Mouse (Mus musculus) regulatory T cell (primary cell): ENCODE measurements around the gene Lman2l.

Experiments
- in situ Hi-C: fragments of 300-600 bp; cut with MboI, MseI; formaldehyde crosslinking; loops from one replicate; pipeline ENCODE4 v1.15.1; 2025; ENCODE audit warnings: high pct_unique_total_duplicates

Gene Lman2l

DNA sequence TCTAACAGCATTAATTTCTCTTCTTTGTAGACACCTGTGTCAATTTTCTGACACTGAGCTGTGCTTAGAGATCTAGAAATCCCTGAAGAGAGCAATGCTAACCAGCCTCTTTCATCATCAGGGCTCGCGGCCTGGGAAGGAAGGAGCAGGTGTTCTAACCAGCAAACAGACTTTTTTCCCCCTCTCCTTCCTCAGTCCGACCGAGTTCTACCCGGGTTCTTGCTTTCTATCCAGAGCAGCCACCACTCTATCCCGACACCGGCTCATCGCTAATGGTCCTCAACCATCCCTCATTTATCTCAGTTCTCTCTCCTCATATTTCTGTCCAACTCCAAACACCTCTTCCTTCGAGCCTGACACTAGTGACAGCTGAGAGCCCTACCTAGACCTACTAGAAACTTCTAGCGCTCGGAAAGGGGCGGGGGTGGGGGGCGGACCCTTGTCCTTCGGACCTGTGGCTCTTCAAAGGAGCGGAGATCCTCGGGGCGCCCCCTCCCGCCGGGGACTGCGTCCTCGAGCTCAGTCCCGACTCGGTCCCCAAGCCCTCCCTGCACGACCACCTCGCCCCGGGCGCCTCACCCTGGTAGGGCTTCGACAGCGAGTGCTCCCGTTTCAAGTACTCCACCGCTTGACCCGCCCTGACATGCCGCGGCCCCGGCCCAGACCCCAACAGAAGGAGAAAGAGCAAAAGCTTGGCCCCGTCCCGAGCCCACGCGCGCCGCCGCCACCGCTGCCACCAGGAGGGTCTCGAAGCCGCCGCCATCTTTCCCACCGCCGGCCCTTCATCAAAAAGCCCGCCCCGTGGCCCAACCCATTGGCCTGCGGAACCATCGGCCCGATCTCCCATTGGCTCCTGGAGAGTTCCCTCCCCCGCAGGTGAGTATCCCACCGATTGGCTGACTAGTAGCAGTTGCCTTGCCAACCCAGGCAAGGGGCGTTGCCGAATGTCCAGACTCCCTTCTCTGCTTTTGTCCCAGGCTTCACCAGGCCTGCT lies at the start of gene Lman2l:
TSS of gene Lman2l (minus strand) at position 801 of the 994 bp plus-strand sequence.
- in situ Hi-C loops, result loop anchor here (10.0 kb wide), 1 partner anchor 550 kb away; no protein-coding TSS in a partner anchor

DNA sequence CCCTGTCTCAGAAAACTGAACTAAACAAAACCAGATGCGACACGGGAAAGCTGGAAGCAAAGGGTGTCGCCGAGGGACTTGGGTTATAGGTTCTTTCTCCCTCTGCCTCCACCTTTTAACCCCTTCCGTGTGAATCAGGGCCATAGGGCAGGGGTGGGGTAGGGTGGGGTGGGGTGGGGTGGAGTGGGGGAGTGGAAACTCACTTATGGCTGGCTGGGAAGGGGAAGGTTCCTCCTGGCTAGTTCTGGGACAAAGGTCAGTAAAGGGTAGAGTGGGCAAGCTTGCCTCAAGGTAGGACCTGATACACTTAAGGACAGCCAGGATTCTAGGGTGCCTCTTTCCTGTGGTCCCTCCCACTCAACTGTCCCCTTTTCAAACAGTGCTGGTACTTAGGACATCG lies 48.2 kb upstream of the Lman2l start:
- in situ Hi-C loops, result no loop called here

DNA sequence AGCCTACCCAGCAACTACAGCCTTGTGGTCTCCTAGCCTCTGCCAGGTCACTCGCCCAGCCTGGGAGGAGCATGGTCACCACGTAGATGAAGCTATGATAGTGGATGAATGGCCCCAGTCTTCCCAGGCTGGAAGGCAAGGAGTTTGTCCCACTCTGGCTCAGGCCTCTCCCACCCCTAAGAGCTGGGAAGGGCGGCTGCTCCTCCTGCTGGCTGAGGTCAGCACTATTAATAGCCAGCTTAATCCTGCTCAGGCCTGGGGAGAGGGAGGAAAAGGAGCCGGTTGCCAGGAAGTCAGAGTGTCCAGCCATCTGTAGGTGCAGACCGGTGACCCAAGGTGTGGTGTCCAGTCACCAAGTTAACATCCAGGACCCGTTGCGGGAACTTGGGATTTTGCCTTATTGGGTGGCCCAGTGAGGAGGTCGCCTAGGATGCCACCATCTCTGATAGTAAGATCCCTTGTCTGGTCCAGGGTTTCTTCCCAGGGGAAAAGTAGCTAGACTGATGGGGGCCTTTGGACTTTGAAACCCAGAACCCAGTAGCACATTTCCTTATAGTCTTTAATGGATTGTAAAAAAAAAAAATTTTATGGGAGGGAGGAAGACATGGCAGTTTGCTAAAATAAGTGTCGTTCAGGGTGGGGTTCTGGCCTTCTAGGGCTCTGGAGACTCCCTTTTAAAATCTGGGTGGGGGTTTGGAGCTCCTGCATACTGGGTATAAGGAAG lies 47.5 kb upstream of the Lman2l start:
- in situ Hi-C loops, result no loop called here

DNA sequence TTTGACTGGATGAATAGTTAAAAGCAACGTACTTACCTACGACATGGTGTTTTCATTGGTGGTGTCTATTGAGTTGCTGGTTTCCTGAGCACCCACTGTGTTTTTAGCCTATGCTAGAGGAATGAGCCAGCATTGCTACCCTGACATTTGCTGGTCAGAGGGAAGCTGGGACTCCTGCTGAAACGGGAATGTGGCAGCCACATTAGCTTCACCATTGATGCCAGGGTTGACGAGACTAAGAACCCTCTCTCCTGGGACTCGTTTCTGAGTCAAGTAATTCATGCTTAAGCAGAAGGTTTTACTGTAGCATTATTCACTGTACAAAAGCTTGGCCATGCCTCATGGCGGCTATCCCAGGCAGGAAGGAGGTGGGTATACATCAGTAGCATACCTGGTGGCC lies 44.6 kb upstream of the Lman2l start:
- in situ Hi-C loops, result no loop called here

DNA sequence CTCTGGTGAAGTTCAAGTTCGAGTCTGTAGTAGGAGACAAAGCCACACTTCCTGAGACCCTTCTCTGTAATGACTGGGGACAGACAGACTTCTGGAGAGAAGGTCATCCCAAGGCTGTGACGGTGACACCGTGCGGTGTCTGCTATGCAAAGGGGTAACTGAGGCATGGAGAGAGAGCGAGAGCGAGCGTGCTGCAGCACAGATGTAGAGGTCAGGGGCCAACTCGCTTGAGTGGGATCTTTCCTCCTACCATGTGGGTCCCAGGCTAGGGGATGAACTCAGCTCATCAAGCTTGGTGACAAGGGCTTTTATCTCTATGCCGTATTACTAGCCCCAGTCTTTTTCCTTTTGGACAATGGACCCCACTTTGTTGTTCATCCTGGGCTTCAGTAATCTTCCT lies 42.0 kb upstream of the Lman2l start:
- in situ Hi-C loops, result no loop called here

- in situ Hi-C loops, result no loop called here
Measured at GRCm38 (mm10) chr1:36485080-36485479, 40.0 kb upstream of the Lman2l start.

GRCm38 (mm10) chr1:36483825-36484224 lies 38.8 kb upstream of the Lman2l start:
- in situ Hi-C loops, result no loop called here

DNA sequence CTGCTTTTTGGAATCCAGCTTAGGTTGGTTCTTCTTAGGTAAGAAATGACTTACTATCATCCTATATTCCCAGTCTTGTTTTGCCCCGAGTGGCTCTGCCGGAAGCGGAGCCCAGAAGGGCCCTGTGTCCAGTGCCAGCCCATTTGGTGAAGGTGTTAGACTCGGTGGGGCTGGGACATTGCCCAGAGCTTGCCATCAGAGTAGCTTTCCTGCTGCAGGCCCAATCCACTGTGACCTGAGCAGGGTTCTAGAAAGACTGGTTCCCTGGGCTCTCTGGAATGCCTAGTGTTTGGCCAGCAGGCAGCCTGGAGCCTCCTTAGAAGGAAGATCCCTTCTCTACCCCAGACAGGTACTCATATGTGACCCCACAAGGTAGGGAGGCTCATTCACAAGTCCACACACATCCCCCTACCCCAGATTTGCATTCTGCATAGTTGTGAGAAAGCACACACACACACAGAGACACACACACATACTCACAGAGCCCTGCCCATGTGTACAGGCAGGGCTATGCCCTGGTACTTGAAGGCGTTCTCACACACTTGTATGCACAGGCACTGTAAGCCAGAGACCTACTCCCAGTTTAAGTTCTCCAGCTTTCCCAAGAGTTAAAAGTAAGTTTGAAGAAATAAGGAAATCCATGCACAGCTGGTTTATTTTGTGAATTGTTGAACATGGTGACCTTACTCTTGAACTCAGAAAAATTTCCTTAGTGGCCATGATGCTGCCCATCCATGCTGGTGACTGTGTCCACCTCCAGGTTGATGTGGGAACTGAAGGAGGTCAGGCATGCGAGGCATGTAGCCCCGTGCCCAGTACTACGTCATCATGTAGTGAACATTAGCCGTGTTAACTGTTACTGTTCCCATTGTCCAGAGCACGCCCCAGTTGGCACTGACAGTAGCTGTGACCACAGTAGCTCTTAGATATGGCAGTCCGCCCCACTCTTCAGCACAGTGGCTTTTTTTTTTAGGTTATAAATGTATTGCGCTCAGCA lies 35.1 kb upstream of the Lman2l start:
- in situ Hi-C loops, result loop anchor here (10.0 kb wide), 1 partner anchor 115 kb away; the partner anchor contains the start of gene Kansl3

GRCm38 (mm10) chr1:36478343-36478795 lies 33.3 kb upstream of the Lman2l start:
- in situ Hi-C loops, result loop anchor here (10.0 kb wide), 1 partner anchor 114 kb away; the partner anchor contains the start of gene Kansl3

DNA sequence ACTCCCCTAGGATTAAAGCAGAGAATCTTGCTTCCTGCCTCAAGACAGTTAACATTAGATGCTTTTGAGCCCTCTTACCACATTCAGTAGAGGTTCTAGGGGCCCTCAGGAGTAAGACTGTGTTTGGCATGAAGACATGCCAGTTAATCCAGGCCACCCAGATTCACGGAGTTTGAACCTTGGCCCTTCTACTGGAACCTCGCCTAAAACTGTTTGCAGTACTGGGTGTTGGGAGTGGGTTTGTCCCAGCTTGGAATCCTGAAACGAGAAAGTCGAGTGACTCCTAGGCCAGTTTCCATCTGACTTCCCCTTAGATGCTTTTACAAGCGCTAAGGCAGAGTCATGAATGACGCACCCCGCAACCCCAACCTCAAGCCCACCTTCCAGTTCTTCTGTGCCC lies 31.4 kb upstream of the Lman2l start:
- in situ Hi-C loops, result loop anchor here (10.0 kb wide), 1 partner anchor 112 kb away; the partner anchor contains the start of gene Kansl3

DNA sequence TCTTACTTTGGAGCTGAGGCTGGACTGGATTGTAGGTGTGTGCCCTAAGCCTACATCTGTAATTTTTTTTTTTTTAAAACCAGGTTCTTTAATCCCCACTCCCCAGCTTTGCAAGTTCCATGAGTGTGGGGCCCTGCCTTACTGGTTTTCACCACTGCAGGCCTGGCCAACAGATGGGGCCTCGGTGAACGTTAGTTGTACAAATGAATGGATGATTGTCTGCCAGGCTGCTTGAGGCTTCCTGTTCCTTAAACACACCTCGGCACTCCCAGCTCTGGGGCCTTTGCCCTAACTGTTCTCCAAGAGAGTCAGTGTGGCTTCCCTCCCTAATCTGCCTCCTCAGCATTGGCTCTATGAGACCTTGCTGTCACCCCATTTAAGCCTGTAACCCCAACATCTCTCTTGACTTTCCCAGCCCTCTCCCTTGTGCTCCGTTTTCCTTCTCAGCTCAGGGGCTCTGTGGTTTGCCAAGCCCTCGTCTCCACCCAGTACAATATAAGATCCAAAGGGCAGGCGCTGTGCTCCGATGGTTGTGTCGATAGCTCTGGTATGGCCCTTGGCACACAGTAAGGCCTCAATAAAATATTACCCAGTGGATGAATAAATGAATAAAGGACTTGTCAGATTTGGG lies 30.5 kb upstream of the Lman2l start:
- in situ Hi-C loops, result loop anchor here (10.0 kb wide), 1 partner anchor 111 kb away; the partner anchor contains the start of gene Kansl3

DNA sequence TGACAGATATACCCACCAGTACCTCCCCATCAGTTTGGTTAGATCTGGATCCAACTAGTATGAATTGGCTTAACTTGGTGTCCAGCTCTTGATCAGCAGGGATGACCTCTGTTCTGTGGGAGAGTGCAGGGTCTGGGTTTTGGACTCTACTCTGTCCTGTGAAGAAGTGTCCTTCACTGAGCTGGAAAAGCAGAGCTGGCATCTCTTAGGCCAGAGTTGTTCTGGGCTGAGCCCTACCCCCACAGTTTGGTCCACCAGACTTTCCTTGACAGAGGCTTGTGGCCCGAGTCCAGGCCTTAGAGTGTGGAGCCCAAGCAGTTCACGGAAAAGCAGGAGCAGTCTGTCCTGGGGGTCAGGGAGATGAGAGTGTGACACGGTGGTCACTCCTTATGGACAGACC lies 29.6 kb upstream of the Lman2l start:
- in situ Hi-C loops, result loop anchor here (10.0 kb wide), 1 partner anchor 110 kb away; the partner anchor contains the start of gene Kansl3

DNA sequence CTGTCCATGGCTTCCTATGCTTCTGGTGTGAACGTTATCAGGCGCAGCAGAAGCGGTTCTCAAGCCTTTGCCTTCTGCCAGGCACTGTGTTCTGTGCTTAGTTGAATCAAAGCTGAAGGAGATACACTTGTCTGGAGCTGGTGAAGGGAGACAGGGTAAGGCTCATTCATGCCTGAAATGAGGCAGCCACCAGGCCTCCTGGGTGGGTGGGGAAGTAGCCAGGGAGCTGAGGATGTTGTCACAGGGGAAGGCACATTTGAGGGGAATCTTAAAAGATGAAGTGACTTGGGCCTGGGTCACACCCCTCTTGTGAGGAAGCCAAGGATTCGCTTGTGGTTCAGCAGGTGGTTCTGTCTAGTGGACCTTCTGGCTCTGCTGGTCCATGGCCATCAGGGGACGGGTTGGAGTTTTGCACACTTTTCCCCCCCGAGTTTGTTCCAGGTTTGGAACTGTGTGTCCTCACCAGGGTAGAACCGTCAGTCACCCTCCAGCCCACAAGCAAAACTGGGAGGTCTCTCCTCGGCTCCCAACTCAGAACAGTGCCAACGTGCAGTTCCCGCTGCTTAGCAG lies 28.2 kb upstream of the Lman2l start:
- in situ Hi-C loops, result loop anchor here (10.0 kb wide), 1 partner anchor 108 kb away; the partner anchor contains the start of gene Kansl3

DNA sequence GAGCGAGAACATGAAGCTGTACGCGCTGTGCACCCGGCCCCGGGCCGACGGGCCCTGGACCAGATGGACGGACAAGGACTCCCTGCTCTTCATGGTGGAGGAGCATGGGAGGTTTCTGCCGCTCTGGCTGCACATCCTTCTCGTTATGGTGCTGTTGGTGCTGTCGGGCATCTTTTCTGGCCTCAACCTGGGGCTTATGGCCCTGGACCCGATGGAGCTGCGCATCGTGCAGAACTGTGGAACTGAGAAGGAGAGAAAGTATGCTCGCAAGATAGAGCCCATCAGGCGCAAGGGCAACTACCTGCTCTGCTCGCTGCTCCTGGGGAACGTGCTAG lies 27.0 kb upstream of the Lman2l start:
- in situ Hi-C loops, result loop anchor here (10.0 kb wide), 1 partner anchor 107 kb away; the partner anchor contains the start of gene Kansl3

- in situ Hi-C loops, result loop anchor here (10.0 kb wide), 1 partner anchor 107 kb away; the partner anchor contains the start of gene Kansl3
Measured at GRCm38 (mm10) chr1:36471181-36472105, 26.4 kb upstream of the Lman2l start, which contains the start of gene Cnnm4. TSS of gene Cnnm4 (plus strand) at chr1:36471620.

- in situ Hi-C loops, result loop anchor here (5.0 to 10.0 kb wide), 2 partner anchors 88 to 105 kb away; partner anchors contain the start of gene Kansl3
Measured at GRCm38 (mm10) chr1:36469811-36470444, 24.9 kb upstream of the Lman2l start.

GRCm38 (mm10) chr1:36467446-36467845 lies 22.4 kb upstream of the Lman2l start:
- in situ Hi-C loops, result loop anchor here (5.0 kb wide), 1 partner anchor 85 kb away; no protein-coding TSS in a partner anchor

GRCm38 (mm10) chr1:36465641-36466160 lies 20.6 kb upstream of the Lman2l start:
- in situ Hi-C loops, result loop anchor here (5.0 kb wide), 1 partner anchor 83 kb away; no protein-coding TSS in a partner anchor
